Mouse (Mus musculus): ENCODE measurements around the gene Hfm1. TPM values are rescaled to one million over a fixed set of nuclear protein-coding genes. Genes with fewer than 3 reads are reported as not detected.
A peak's percentile ranks its signal among the peaks of the same experiment; 100 is the strongest.

The Hfm1 gene
- total RNA-seq, 1 experiment, result 1.2 TPM

GRCm38 (mm10) chr5:106815923-106816654 is 110.0 kb downstream of the Hfm1 start:
- Histone ChIP-seq H3K4me3 (ENCODE audit: insufficient read depth in 1 of 2, low read depth in 1 of 2, low read length in 2 of 2, poor library complexity in 1 of 2, severe bottlenecking in 1 of 2) (no peak overlapping the region), H3K9ac (ENCODE audit: insufficient read depth, low read depth, low read length, poor library complexity, severe bottlenecking) (no peak overlapping the region), H3K36me3 (ENCODE audit: control insufficient read depth, insufficient read depth, low read length, poor library complexity, severe bottlenecking) (no peaks in the 10 kb centered on the region), H3K4me1 (ENCODE audit: control insufficient read depth in 2 of 2, insufficient read depth in 2 of 2, low read length in 2 of 2, poor library complexity in 1 of 2) (no peaks in the 10 kb centered on the region), H3K27ac (ENCODE audit: insufficient read depth, low read depth, low read length, poor library complexity, severe bottlenecking) (no peak overlapping the region), H3K9me3 (ENCODE audit: control insufficient read depth, insufficient read depth, low read depth, low read length) (no peaks in the 10 kb centered on the region)
- TF ChIP-seq ZC3H11A (IDR thresholded peaks at IDR 0.05; ENCODE audit: borderline replicate concordance, low read depth, low read length), result no peak
- no peak for TF ChIP-seq HCFC1 (IDR thresholded peaks at IDR 0.05; ENCODE audit: borderline replicate concordance, insufficient read depth, low read length)
- TF ChIP-seq ZNF384 (IDR thresholded peaks at IDR 0.05; ENCODE audit: low read depth, low read length), result no peak
- TF ChIP-seq CHD2 (IDR thresholded peaks at IDR 0.05; ENCODE audit: low read depth, low read length), result no peak
- DNase-seq (ENCODE audit: low read depth, low spot score), result no peak
- in situ Hi-C loops (cut with MboI; ENCODE audit: low sequenced_read_pairs in 2 of 2, unreplicated experiment in 2 of 2), result no loop called here

DNA sequence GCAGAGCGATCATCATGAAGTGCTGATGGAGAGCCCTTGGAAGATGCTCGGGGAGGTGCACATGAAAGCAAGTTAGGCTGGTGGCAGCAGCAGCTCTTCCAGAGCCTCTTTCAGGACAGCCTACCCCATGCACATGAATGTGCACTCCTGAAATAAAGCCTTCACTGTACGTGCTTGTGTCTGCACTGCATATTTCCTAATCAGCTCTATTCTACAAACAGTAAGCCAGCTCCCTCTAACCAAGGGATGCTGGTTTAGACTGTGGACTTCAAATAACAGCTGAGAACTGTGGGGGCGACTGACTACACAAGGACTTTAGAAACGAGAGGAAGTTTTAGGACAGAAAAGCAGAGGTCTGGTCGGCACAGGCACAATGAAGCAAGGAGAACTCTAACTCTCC is 111.5 kb downstream of the Hfm1 start:
- no peaks in the 10 kb centered on the region for H3K4me1 ChIP-seq (ENCODE audit: control insufficient read depth in 2 of 2, insufficient read depth in 2 of 2, low read length in 2 of 2, poor library complexity in 1 of 2)
- H3K27ac ChIP-seq (ENCODE audit: insufficient read depth, low read depth, low read length, poor library complexity, severe bottlenecking), result no peak overlapping the region
- no peaks in the 10 kb centered on the region for H3K36me3 ChIP-seq (ENCODE audit: control insufficient read depth, insufficient read depth, low read length, poor library complexity, severe bottlenecking)
- no peak for TF ChIP-seq HCFC1 (IDR thresholded peaks at IDR 0.05; ENCODE audit: borderline replicate concordance, insufficient read depth, low read length)
- no peak for TF ChIP-seq ZNF384 (IDR thresholded peaks at IDR 0.05; ENCODE audit: low read depth, low read length)
- TF ChIP-seq CHD2 (IDR thresholded peaks at IDR 0.05; ENCODE audit: low read depth, low read length), result no peak
- no peak for TF ChIP-seq MAFK (IDR thresholded peaks at IDR 0.05; ENCODE audit: insufficient read depth, low read depth, low read length)
- no peak for TF ChIP-seq ZC3H11A (IDR thresholded peaks at IDR 0.05; ENCODE audit: borderline replicate concordance, low read depth, low read length)
- no peak for DNase-seq (ENCODE audit: low read depth, low spot score)
- no peak overlapping the region for H3K9ac ChIP-seq (ENCODE audit: insufficient read depth, low read depth, low read length, poor library complexity, severe bottlenecking)
- in situ Hi-C loops (cut with MboI; ENCODE audit: low sequenced_read_pairs in 2 of 2, unreplicated experiment in 2 of 2), result no loop called here
- no peaks in the 10 kb centered on the region for H3K9me3 ChIP-seq (ENCODE audit: control insufficient read depth, insufficient read depth, low read depth, low read length)
- H3K4me3 ChIP-seq (ENCODE audit: insufficient read depth in 1 of 2, low read depth in 1 of 2, low read length in 2 of 2, poor library complexity in 1 of 2, severe bottlenecking in 1 of 2), result no peak overlapping the region

DNA sequence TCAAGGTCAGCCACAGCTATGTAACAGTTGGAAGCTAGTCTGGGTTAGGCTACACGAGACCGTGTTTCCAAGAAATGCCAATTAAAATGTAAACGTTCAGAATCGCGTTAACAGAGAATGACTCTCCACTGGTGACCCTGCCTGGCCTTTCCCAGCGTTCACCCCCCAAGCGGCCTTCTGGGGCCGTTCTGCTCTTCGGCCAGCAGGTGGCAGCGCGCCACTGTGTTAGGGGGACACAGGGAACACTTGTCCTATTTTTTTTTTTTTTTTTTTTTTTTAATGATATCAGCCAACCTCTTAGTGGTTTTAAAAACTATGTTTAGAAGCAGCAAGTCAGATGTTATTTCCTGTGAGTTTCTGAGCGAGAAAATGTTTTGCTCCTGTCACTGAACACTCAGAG is 123.0 kb downstream of the Hfm1 start:
- in situ Hi-C loops (cut with MboI; ENCODE audit: low sequenced_read_pairs in 2 of 2, unreplicated experiment in 2 of 2), result loop anchor here in 1 of 2 experiments (5.0 kb wide), 1 partner anchor 341 kb away; no protein-coding TSS in a partner anchor
- peak; percentile 31 for DNase-seq (ENCODE audit: low read depth, low spot score)
- TF ChIP-seq CHD2 (IDR thresholded peaks at IDR 0.05; ENCODE audit: low read depth, low read length) (no peak), ZNF384 (IDR thresholded peaks at IDR 0.05; ENCODE audit: low read depth, low read length) (peak; percentile 97)

GRCm38 (mm10) chr5:106801886-106802798 is 124.0 kb downstream of the Hfm1 start:
- no peaks in the 10 kb centered on the region for H3K4me1 ChIP-seq (ENCODE audit: control insufficient read depth in 2 of 2, insufficient read depth in 2 of 2, low read length in 2 of 2, poor library complexity in 1 of 2)
- in situ Hi-C loops (cut with MboI; ENCODE audit: low sequenced_read_pairs in 2 of 2, unreplicated experiment in 2 of 2), result loop anchor here in 1 of 2 experiments (5.0 kb wide), 1 partner anchor 340 kb away; no protein-coding TSS in a partner anchor
- DNase-seq (ENCODE audit: low read depth, low spot score), result peak; percentile 65
- no peaks in the 10 kb centered on the region for H3K9me3 ChIP-seq (ENCODE audit: control insufficient read depth, insufficient read depth, low read depth, low read length)
- TF ChIP-seq HCFC1 (IDR thresholded peaks at IDR 0.05; ENCODE audit: borderline replicate concordance, insufficient read depth, low read length), result no peak
- 0 out of 2 replicates have a peak, but pooled peaks have one; percentile 11 for TF ChIP-seq ZC3H11A (IDR thresholded peaks at IDR 0.05; ENCODE audit: borderline replicate concordance, low read depth, low read length)
- no peak overlapping the region for H3K27ac ChIP-seq (ENCODE audit: insufficient read depth, low read depth, low read length, poor library complexity, severe bottlenecking)
- H3K36me3 ChIP-seq (ENCODE audit: control insufficient read depth, insufficient read depth, low read length, poor library complexity, severe bottlenecking), result no peaks in the 10 kb centered on the region
- H3K9ac ChIP-seq (ENCODE audit: insufficient read depth, low read depth, low read length, poor library complexity, severe bottlenecking), result no peak overlapping the region
- H3K4me3 ChIP-seq (ENCODE audit: insufficient read depth in 1 of 2, low read depth in 1 of 2, low read length in 2 of 2, poor library complexity in 1 of 2, severe bottlenecking in 1 of 2), result peak overlapping the region in 1 of 2 experiments; percentile 56; a peak in 1 of 4 replicates

More for the DNA sequence above, 123.0 kb downstream of the Hfm1 start:
- no peaks in the 10 kb centered on the region for H3K4me1 ChIP-seq (ENCODE audit: control insufficient read depth in 2 of 2, insufficient read depth in 2 of 2, low read length in 2 of 2, poor library complexity in 1 of 2)
- no peaks in the 10 kb centered on the region for H3K36me3 ChIP-seq (ENCODE audit: control insufficient read depth, insufficient read depth, low read length, poor library complexity, severe bottlenecking)
- H3K9me3 ChIP-seq (ENCODE audit: control insufficient read depth, insufficient read depth, low read depth, low read length), result no peaks in the 10 kb centered on the region
- no peak overlapping the region for H3K27ac ChIP-seq (ENCODE audit: insufficient read depth, low read depth, low read length, poor library complexity, severe bottlenecking)
- H3K4me3 ChIP-seq (ENCODE audit: insufficient read depth in 1 of 2, low read depth in 1 of 2, low read length in 2 of 2, poor library complexity in 1 of 2, severe bottlenecking in 1 of 2), result no peak overlapping the region
- no peak overlapping the region for H3K9ac ChIP-seq (ENCODE audit: insufficient read depth, low read depth, low read length, poor library complexity, severe bottlenecking)

All from ES-E14 (cell line).